Mouse (Mus musculus): ENCODE measurements around the gene Atp13a2.

The Atp13a2 gene

DNA sequence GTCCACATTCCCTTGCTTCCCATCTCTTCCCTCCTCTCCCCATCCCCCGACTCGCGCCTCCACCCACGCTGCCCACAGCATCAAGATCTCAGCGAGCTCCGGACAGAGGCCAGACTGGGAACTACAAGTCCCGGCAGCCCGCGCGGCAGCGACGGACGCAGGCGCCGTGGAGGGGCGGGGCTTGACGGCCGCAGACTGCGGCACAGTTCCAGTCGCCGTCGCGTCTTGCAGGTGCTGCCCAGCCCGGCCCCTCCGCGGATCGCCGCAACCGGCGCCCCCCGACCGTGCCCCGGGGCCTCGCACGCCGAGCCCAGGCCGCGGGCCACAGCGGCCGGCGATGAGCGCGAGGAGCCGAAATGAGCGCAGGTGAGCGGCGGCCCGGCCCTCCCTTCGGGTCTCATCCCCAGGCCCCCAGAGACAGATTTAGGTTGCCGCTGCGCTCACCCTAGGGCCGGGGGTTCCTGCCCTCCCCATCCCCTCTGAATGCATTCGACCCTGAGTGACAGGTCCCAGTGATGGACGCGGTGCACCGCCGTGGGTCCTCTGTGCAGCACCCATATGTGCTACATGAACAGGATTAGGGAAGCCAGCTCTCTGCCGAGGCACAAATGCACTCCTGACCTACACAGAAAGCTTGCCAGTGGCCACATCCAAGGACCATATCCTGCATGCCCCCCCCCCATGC lies at the start of gene Atp13a2:
Atp13a2 (plus strand) TSS at position 163 of the 685 bp plus-strand sequence.
- peak; percentile 93 for DNase-seq

GRCm38 (mm10) chr4:140944356-140944755 lies 42.3 kb upstream of the Atp13a2 start:
- DNase-seq = peak; percentile 77

DNA sequence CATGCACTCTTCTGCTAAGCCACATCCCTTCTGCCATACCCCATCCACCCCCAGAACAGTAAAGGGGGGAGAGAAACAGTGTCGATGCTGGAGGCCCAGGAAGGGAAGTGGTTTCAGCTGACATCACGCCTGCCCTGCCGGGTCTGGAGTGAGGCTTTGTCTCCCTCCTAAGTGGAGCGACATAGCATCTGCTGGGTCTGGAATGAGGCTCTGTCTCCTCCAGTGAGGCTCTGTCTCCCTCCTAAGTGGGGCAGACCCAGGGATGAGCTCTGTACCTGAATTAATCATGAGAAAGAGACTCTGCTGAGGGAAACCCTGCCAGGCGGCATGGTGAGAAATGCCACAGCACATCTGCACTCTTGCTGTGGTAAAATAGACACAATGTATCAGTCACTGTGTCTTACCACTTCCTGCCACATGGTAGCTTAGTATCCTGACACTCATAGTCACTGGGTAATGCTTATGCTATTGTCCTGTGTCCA lies 41.7 kb upstream of the Atp13a2 start:
- peak; percentile 89 for DNase-seq

GRCm38 (mm10) chr4:140945571-140945970 lies 41.1 kb upstream of the Atp13a2 start:
- peak; percentile 58 for DNase-seq

- DNase-seq = no peak
These were observed 40.6 kb upstream of the Atp13a2 start for GRCm38 (mm10) chr4:140946048-140946447.

DNA sequence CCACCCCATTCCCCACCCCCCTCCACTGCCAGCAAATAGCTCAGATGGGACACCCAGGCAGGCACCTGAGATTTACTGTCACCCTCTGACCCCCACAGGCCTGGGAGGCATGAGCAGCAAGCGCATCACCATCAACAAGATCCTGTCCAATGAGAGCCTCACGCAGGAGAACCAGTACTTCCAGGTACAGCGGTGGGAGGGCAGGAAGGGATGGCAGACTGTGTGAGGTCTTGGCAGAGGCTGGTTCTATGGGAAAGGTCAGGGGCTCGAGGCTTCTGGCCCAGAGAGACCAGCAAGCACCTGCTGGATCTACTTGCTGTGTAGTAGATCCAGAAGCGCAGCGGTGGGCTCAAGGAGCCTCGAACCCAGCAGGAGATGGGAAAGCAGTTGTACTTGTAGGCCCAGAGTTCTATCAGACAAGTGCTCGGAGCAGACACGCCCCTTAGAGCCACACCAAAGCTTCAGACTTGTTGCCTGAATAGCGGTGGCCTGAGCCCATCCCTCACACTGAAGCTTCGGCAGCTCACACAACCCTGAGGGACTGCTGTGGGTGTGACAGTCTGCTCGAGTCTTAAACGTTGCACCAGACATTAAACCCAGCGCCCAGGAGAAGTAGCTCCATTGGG lies 40.0 kb upstream of the Atp13a2 start:
- no peak for DNase-seq

DNA sequence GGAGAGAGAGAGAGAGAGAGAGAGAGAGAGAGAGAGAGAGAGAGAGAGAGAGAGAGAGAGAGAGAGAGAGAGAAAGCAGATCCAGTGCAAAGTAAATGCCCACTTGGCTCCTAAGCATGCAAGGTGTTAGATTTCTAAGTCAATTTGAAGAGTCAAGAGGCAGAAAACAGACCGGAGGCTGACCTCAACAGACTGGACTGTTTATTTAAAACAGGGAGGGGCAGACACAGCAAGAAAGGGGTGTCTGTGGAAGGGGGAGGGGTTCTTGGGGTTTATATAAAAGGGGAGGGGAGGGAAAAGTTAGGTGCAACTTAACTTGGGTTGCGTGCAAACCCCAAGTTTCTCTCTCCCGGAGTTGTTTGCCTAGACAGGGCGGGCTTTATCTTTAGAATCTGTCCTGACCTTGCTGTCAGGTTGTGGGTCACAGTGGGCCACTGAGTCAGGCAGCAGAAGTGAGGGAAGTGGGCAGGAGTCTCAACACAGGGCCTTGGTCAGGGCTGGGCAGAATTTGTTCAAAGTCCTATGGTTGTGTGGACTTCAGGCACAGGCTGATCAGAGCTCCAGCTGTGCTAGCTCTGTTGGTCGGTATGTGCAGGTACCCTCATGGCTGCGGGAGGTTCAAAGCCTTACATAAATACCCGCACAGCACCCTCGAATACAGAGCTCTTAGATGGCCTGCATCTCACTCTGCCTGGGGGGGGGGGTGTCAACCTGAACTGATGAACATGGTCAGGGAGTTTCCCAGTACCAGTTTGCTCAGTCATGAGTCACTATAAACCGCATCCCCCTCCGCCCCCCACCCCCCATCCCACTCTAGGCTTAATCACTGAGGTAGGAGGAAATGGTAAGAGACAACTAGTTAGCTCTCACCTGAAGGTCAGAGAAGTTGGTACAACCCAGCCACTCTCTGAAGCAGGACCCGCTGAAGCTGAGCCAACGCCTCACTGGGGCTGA lies 38.9 kb upstream of the Atp13a2 start:
- DNase-seq = no peak

GRCm38 (mm10) chr4:140948481-140948880 lies 38.2 kb upstream of the Atp13a2 start:
- DNase-seq = peak; percentile 74

DNA sequence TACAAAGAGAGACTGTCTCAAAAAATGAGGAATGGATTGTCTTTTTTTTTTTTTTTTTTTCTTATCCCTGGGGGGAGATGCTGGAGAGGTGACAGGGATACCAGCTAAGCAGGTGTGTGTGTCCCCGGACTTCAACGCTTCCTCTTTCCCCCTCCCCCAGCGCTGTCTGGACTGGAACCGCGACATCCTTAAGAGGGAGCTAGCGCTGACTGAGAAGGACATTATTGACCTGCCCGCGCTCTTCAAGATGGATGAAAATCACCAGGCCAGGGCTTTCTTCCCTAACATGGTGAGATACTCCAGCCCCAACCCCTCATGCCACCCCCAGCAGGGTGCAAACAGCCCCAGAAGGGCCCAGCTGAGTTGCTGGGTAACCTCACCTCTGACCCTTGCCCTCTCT lies 37.6 kb upstream of the Atp13a2 start:
- DNase-seq = peak; percentile 68

- peak; percentile 52 for DNase-seq
These were observed 37.1 kb upstream of the Atp13a2 start for GRCm38 (mm10) chr4:140949616-140950015.

GRCm38 (mm10) chr4:140950574-140950973 lies 36.1 kb upstream of the Atp13a2 start:
- no peak for DNase-seq

- DNase-seq = peak; percentile 56
These were observed 34.6 kb upstream of the Atp13a2 start for GRCm38 (mm10) chr4:140951861-140952641.

- no peak for DNase-seq
These were observed 29.5 kb upstream of the Atp13a2 start for GRCm38 (mm10) chr4:140957131-140957702.

GRCm38 (mm10) chr4:140957725-140958124 lies 28.9 kb upstream of the Atp13a2 start:
- DNase-seq = peak; percentile 88

- no peak for DNase-seq
These were observed 28.4 kb upstream of the Atp13a2 start for GRCm38 (mm10) chr4:140958319-140958718.

- DNase-seq = no peak
These were observed 27.5 kb upstream of the Atp13a2 start for GRCm38 (mm10) chr4:140959128-140959679.

DNA sequence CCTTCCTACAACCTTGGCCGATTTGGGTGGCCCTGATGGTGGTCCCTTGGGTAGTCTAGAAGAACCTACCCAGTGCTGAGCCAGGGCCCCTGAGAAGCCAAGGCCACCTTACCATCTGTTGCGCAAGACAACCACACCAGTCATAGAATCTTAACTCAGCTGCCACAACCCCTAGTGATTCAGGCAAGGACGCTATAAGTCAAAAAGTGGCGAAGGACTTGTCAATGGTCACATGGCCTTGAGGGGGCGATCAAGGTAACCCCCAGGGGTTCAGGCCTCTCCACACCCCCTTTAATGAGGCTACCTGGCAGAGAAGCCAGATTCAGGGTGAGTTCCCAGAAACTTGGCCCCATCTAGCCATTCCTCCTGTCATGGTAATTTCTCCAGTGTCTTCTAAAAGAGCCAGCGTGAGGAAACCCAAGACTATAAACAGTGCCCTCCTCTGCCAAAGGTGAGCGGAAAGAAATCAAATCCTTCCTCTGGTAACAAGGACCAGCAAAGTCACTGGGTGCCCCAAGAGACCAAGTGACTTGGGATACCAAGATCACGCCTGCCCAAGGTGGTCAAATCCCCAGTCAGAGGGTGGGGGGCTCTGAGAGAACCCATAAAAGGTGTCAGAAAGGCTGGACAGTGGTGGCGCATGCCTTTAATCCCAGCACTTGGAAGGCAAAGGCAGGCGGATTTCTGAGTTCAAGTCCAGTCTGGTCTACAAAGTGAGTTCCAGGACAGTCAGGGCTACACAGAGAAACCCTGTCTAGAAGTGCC lies 26.8 kb upstream of the Atp13a2 start:
- no peak for DNase-seq

DNA sequence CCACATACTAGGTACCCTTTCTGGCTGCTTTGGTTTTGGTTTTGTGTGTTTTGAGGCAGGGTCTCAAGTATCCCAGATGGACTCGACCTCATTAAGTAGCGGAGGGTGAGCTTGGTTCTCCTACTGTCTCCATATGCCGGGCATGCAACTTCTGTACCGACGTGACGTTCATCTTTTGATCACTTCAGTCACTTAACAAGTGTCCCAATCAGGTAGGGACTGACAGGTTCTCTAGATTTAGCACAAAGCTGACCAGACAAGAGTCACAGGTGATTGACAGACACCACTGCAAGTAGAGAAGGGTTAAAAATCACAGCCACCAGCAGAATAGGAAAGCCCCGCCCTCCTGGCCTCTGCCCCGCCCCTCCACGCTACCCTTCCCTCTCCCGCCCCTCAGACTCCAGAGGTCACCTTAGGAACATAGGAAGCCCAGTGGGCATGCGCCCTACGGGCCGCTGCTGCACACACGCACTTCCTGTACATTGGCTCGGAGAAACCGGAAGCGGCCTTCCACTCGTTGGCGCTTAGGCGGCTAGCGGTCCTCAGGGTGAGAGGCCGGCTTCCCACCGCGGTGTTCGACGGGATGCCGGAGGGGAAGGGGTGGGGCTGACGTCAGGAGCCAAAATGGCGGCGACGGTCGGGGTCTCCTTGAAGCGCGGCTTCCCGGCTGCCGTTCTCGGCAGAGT lies 25.7 kb upstream of the Atp13a2 start, which contains the start of gene Sdhb:
Sdhb (plus strand) TSS at position 423 of the 686 bp plus-strand sequence.
- DNase-seq = peak; percentile 95

- DNase-seq = no peak
These were observed 25.0 kb upstream of the Atp13a2 start for GRCm38 (mm10) chr4:140961467-140962206.

Data from thymus, postnatal 14 days (tissue).